Mouse (Mus musculus) forebrain, embryonic 14.5 days (tissue): ENCODE results near the gene Gm20388. TPM values are rescaled to one million over a fixed set of nuclear protein-coding genes. Genes with fewer than 3 reads are reported as not detected.
A peak's percentile ranks its signal among the peaks of the same experiment; 100 is the strongest.

Source experiments
- ATAC-seq: fragments of 200-750 bp; cut with Nextera tagmentation; 2 replicates; pipeline ENCODE4 v1.8.0; 2017; ENCODE audit warnings: mild to moderate bottlenecking, moderate library complexity
- DNase-seq: peaks from one replicate; pipeline ENCODE4 v3.0.0-alpha.2; 2015; ENCODE audit warnings: low spot score
- H3K27ac ChIP-seq: fragments of 300-500 bp; sonication (generic); 2 replicates; pipeline ENCODE4 v1.5.1; 2014; ENCODE audit warnings: low read depth, mild to moderate bottlenecking, control low read depth, low read length, moderate library complexity
- H3K27me3 ChIP-seq: fragments of 300-500 bp; sonication (generic); replicated peaks from 2 replicates; pipeline ENCODE4 v1.6.1; 2014; ENCODE audit warnings: low read length, control low read depth, mixed read lengths; ENCODE audit not compliant: control insufficient read depth, insufficient read depth
- H3K36me3 ChIP-seq: fragments of 300-500 bp; sonication (generic); 2 replicates; pipeline ENCODE4 v1.6.1; 2014; ENCODE audit warnings: low read length, control low read depth; ENCODE audit not compliant: control insufficient read depth, insufficient read depth
- H3K4me1 ChIP-seq: fragments of 300-500 bp; sonication (generic); 2 replicates; pipeline ENCODE4 v1.6.1; 2014; ENCODE audit warnings: antibody characterized with exemption, low read length, control low read depth; ENCODE audit not compliant: control insufficient read depth, insufficient read depth
- H3K4me2 ChIP-seq: fragments of 300-500 bp; sonication (generic); 2 replicates; pipeline ENCODE4 v1.6.1; 2014; ENCODE audit warnings: mild to moderate bottlenecking, control low read depth, low read length
- H3K4me3 ChIP-seq: fragments of 300-500 bp; sonication (generic); 2 replicates; pipeline ENCODE4 v1.5.1; 2014; ENCODE audit warnings: low read depth, low read length, control low read depth
- H3K9ac ChIP-seq: fragments of 300-500 bp; sonication (generic); 2 replicates; pipeline ENCODE4 v1.6.1; 2014; ENCODE audit warnings: mild to moderate bottlenecking, low read length, control low read depth, moderate library complexity
- H3K9me3 ChIP-seq: fragments of 300-500 bp; sonication (generic); replicated peaks from 2 replicates; pipeline ENCODE4 v1.6.1; 2016; ENCODE audit warnings: low read length, control low read depth, mixed read lengths; ENCODE audit not compliant: control insufficient read depth
- WGBS: fragments of 180-500 bp; shearing (Covaris S2); extraction: QIAGEN DNeasy Blood & Tissue Kit; methylation state at CpG from one replicate; pipeline ENCODE4 v1.1.7; 2014; 5-methylcytosine and 5-hydroxymethylcytosine counted together
- polyA plus RNA-seq: library from polyadenylated mRNA; unstranded; fragments of >200 nt; fragmentation: Nextera tagmentation; extraction: Ambion mirVana; gene quantifications from 2 replicates; pipeline ENCODE4 v1.2.1, GENCODE M21; 2014

Gm20388 gene
- polyA plus RNA-seq, 1 experiment from 2014 or later: 7.4 TPM

- no peak overlapping the region for H3K4me3 ChIP-seq
- peaks cover 66% of the 10 kb centered on the region for H3K4me1 ChIP-seq
- H3K9ac ChIP-seq: no peak overlapping the region
- H3K4me2 ChIP-seq: no peak overlapping the region
- no peak for DNase-seq
- H3K27me3 ChIP-seq: no peaks in the 10 kb centered on the region
- no peaks in the 10 kb centered on the region for H3K9me3 ChIP-seq
- H3K36me3 ChIP-seq: no peaks in the 10 kb centered on the region
- H3K27ac ChIP-seq: no peak overlapping the region
- 65% methylated on average over 7 of the region's 7 CpGs for WGBS
- no peak for ATAC-seq
Observed at GRCm38 (mm10) chr8:120377803-120378189, 467.2 kb downstream of the Gm20388 start.

- ATAC-seq (no peak), DNase-seq (peak; percentile 67)
- Histone ChIP-seq H3K4me1 (peaks cover 71% of the 10 kb centered on the region), H3K4me2 (no peak overlapping the region), H3K4me3 (no peak overlapping the region), H3K36me3 (no peaks in the 10 kb centered on the region), H3K9me3 (no peaks in the 10 kb centered on the region), H3K27ac (peak overlapping the region; percentile 21; the same call in 1 of the 2 replicates), H3K9ac (no peak overlapping the region), H3K27me3 (no peaks in the 10 kb centered on the region)
- 29% methylated on average over 16 of the region's 16 CpGs for WGBS
Observed at GRCm38 (mm10) chr8:120378306-120378705, 467.7 kb downstream of the Gm20388 start.

- H3K4me1 ChIP-seq: peaks cover 76% of the 10 kb centered on the region
- no peak for ATAC-seq
- WGBS: 46% methylated on average over 3 of the region's 3 CpGs
- DNase-seq: no peak
- no peak overlapping the region for H3K9ac ChIP-seq
- no peaks in the 10 kb centered on the region for H3K9me3 ChIP-seq
- no peak overlapping the region for H3K4me2 ChIP-seq
- peak overlapping the region; percentile 21; the same call in 1 of the 2 replicates for H3K27ac ChIP-seq
- no peaks in the 10 kb centered on the region for H3K36me3 ChIP-seq
- H3K27me3 ChIP-seq: no peaks in the 10 kb centered on the region
- no peak overlapping the region for H3K4me3 ChIP-seq
Observed at GRCm38 (mm10) chr8:120379015-120379414, 468.4 kb downstream of the Gm20388 start.

GRCm38 (mm10) chr8:120381865-120382264 lies 471.2 kb downstream of the Gm20388 start:
- ATAC-seq: no peak; the same call in 1 of the 2 replicates
- no peaks in the 10 kb centered on the region for H3K9me3 ChIP-seq
- peak overlapping the region; percentile 93 for H3K27ac ChIP-seq
- H3K4me2 ChIP-seq: 0 out of 2 replicates have a peak overlapping the region, but pooled peaks have one; percentile 7
- H3K4me1 ChIP-seq: peaks cover 54% of the 10 kb centered on the region
- H3K36me3 ChIP-seq: no peaks in the 10 kb centered on the region
- H3K27me3 ChIP-seq: no peaks in the 10 kb centered on the region
- peak overlapping the region; percentile 32 for H3K9ac ChIP-seq
- peak; percentile 25 for DNase-seq
- WGBS: 21% methylated on average over 4 of the region's 4 CpGs
- no peak overlapping the region for H3K4me3 ChIP-seq

- Histone ChIP-seq H3K27me3 (no peaks in the 10 kb centered on the region), H3K27ac (peak overlapping the region; percentile 93), H3K36me3 (no peaks in the 10 kb centered on the region), H3K9ac (peak overlapping the region; percentile 43), H3K9me3 (no peaks in the 10 kb centered on the region), H3K4me2 (no peak overlapping the region), H3K4me3 (no peak overlapping the region), H3K4me1 (peaks cover 46% of the 10 kb centered on the region)
- ATAC-seq (peak; percentile 95), DNase-seq (peak; percentile 92)
- 11% methylated on average over 19 of the region's 19 CpGs for WGBS
Observed at GRCm38 (mm10) chr8:120382436-120383203, 472.0 kb downstream of the Gm20388 start.

- Histone ChIP-seq H3K4me1 (peaks cover 42% of the 10 kb centered on the region), H3K9me3 (no peaks in the 10 kb centered on the region), H3K27me3 (no peaks in the 10 kb centered on the region), H3K4me3 (no peak overlapping the region), H3K4me2 (no peak overlapping the region), H3K9ac (peak overlapping the region; percentile 43), H3K36me3 (no peaks in the 10 kb centered on the region), H3K27ac (peak overlapping the region; percentile 93)
- ATAC-seq (no peak), DNase-seq (no peak)
- 75% methylated on average over 6 of the region's 6 CpGs for WGBS
Observed at GRCm38 (mm10) chr8:120383204-120383560, 472.5 kb downstream of the Gm20388 start.

- Histone ChIP-seq H3K4me2 (no peak overlapping the region), H3K27ac (peak overlapping the region; percentile 93), H3K4me1 (peaks cover 40% of the 10 kb centered on the region), H3K9ac (peak overlapping the region; percentile 43; the same call in 1 of the 2 replicates), H3K4me3 (no peak overlapping the region), H3K9me3 (no peaks in the 10 kb centered on the region), H3K27me3 (no peaks in the 10 kb centered on the region), H3K36me3 (no peaks in the 10 kb centered on the region)
- no peak for ATAC-seq
- WGBS: 56% methylated on average over 6 of the region's 6 CpGs
- no peak for DNase-seq
Observed at GRCm38 (mm10) chr8:120383713-120384112, 473.1 kb downstream of the Gm20388 start.

- no peak for ATAC-seq
- Histone ChIP-seq H3K4me2 (no peak overlapping the region), H3K4me3 (no peak overlapping the region), H3K27me3 (no peaks in the 10 kb centered on the region), H3K9me3 (no peaks in the 10 kb centered on the region), H3K36me3 (no peaks in the 10 kb centered on the region), H3K27ac (no peak overlapping the region), H3K9ac (no peak overlapping the region), H3K4me1 (peaks cover 38% of the 10 kb centered on the region)
- DNase-seq: no peak
Observed at GRCm38 (mm10) chr8:120384745-120385144, 474.1 kb downstream of the Gm20388 start.

- Histone ChIP-seq H3K27ac (no peak overlapping the region), H3K4me3 (no peak overlapping the region), H3K9me3 (no peaks in the 10 kb centered on the region), H3K4me1 (peaks cover 14% of the 10 kb centered on the region), H3K27me3 (no peaks in the 10 kb centered on the region), H3K36me3 (no peaks in the 10 kb centered on the region), H3K9ac (no peak overlapping the region), H3K4me2 (no peak overlapping the region)
- DNase-seq: no peak
- 79% methylated on average over 6 of the region's 6 CpGs for WGBS
- no peak for ATAC-seq
Observed at GRCm38 (mm10) chr8:120388246-120388645, 477.6 kb downstream of the Gm20388 start.
